Mouse (Mus musculus) myocyte (in vitro differentiated cells): ENCODE measurements at regions not wholly inside any gene's neighbourhood (a gene's known extent, or its start where the extent isn't known, plus 50 kb on each side); places are given as distances from the start of the nearest gene placed in this dataset.

Experiments used
- CEBPB ChIP-seq: IDR thresholded peaks from 2 replicates; pipeline ENCODE4 v1.6.1; 2011; ENCODE audit warnings: mild to moderate bottlenecking, moderate library complexity; ENCODE audit not compliant: poor library complexity, insufficient read depth, severe bottlenecking
- E2F4 ChIP-seq: IDR thresholded peaks from one replicate; pipeline ENCODE4 v1.6.1; 2011; ENCODE audit warnings: mild to moderate bottlenecking, control low read depth, moderate library complexity; ENCODE audit not compliant: insufficient read depth
- MAX ChIP-seq: IDR thresholded peaks from one replicate; pipeline ENCODE4 v1.6.1; 2011; ENCODE audit warnings: low read depth, mild to moderate bottlenecking, control low read depth
- MYOD1 ChIP-seq, 3 experiments: IDR thresholded peaks; one replicate each; pipeline ENCODE4 v1.6.1; 2011; ENCODE audit warnings: control low read depth in 2 of 3, low read depth in 2 of 3, mild to moderate bottlenecking in 2 of 3, moderate library complexity in 1 of 3; ENCODE audit not compliant: insufficient read length in 2 of 3, control insufficient read depth in 1 of 3
- POLR2A ChIP-seq: IDR thresholded peaks from one replicate; pipeline ENCODE4 v1.6.1; 2011; ENCODE audit warnings: low read depth, mild to moderate bottlenecking, control low read depth, moderate library complexity; ENCODE audit not compliant: insufficient read length
- POLR2AphosphoS2 ChIP-seq: IDR thresholded peaks from one replicate; pipeline ENCODE4 v1.6.1; 2011; ENCODE audit warnings: low read depth, control low read depth; ENCODE audit not compliant: insufficient read length
- REST ChIP-seq: IDR thresholded peaks from one replicate; pipeline ENCODE4 v1.6.1; 2011; ENCODE audit warnings: mild to moderate bottlenecking, control low read depth, moderate library complexity; ENCODE audit not compliant: insufficient read depth, insufficient read length
- TCF12 ChIP-seq: IDR thresholded peaks from one replicate; pipeline ENCODE4 v1.6.1; 2011; ENCODE audit warnings: mild to moderate bottlenecking, control low read depth; ENCODE audit not compliant: poor library complexity, insufficient read depth, severe bottlenecking
- USF1 ChIP-seq: IDR thresholded peaks from one replicate; pipeline ENCODE4 v1.6.1; 2011; ENCODE audit warnings: low read depth, mild to moderate bottlenecking, control low read depth, moderate library complexity

DNA sequence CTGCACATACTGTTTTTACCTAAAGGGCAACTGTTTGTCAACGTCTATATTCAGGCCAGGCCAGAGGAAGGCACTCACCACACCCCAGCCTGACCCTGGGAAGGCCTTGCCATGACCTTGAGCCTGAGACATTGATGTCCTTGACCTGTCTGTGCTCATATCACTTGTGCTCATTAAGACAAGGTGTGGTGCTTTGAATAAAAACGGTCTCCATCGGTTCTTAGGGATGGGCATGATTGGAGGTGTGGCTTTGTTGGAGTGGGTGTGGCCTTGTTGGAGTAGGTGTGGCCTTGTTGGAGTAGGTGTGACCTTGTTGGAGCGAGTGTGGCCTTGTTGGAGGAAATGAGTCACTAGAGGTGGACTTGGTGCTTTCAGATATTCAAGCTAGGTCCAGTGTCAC lies 52.8 kb upstream of the 1700024P04Rik start:
- no peak for TF ChIP-seq E2F4
- TF ChIP-seq USF1 = no peak
- TF ChIP-seq POLR2AphosphoS2 = no peak
- TF ChIP-seq POLR2A = no peak
- no peak for TF ChIP-seq MAX
- TF ChIP-seq CEBPB = no peak
- no peak for TF ChIP-seq TCF12
- no peak for TF ChIP-seq REST
- TF ChIP-seq MYOD1 (IDR thresholded peaks at IDR 0.05; ENCODE audit: control insufficient read depth in 1 of 3, insufficient read length in 2 of 3, low read depth in 2 of 3) = no peak
